20 mouse cellular contexts compared by ENCODE assay signal in the genomic region with DNA sequence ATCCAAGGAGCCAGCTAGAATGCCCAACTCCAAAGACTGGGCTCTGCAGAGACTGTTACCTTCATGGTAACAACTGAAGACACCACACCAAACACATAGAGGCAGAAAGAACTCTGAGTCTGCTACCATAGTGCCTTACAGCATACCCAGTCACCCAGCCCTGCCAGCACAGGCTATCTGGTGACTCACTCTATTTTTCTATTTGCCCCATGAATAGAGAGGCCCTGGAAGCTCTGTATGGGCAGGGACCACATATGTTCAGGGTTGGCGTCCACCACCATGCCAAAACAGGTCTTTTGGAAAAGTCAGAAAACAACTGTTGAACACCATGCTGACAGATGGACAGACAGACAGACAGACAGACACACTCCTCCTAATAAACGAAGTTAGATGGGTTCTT. TPM values are rescaled to one million over a fixed set of nuclear protein-coding genes. Genes with fewer than 3 reads are reported as not detected.
DNase-seq lines count a peak whose midpoint lies in the region; ATAC-seq lines count a peak whose summit lies in the region.
"Had no signal": no experiment of that assay in that cellular context is flagged by ENCODE, and none has a peak within 500 bp of the region (broad histone marks: within the 10 kb centered on the region; RNA-seq: fewer than 3 reads in every experiment).

No protein-coding gene starts in this region.

- no peak overlapping the region for H3K9ac ChIP-seq in liver, embryonic 13.5 days
- H3K9ac ChIP-seq in stomach, embryonic 14.5 days (replicated peaks; ENCODE audit: low read depth, low read length): no peak overlapping the region
- H3K9ac ChIP-seq in forebrain, embryonic 12.5 days: no peak overlapping the region
- H3K9ac ChIP-seq: heart, embryonic 13.5 days; hindbrain, embryonic 14.5 days; limb, embryonic 12.5 days; liver, embryonic 14.5 days; neural tube, embryonic 13.5 days had no signal

- H3K4me1 ChIP-seq in liver, embryonic 13.5 days (replicated peaks): no peaks in the 10 kb centered on the region
- peaks cover 29% of the 10 kb centered on the region for H3K4me1 ChIP-seq in stomach, embryonic 14.5 days (ENCODE audit: control insufficient read depth, insufficient read depth, low read length)
- H3K4me1 ChIP-seq in forebrain, embryonic 12.5 days: peaks cover 6% of the 10 kb centered on the region; the same call in 1 of the 2 replicates
- H3K4me1 ChIP-seq: limb, embryonic 12.5 days had no signal

- H3K27me3 ChIP-seq in liver, embryonic 13.5 days: no peaks in the 10 kb centered on the region
- no peaks in the 10 kb centered on the region for H3K27me3 ChIP-seq in stomach, embryonic 14.5 days (ENCODE audit: control insufficient read depth, insufficient read depth, low read length)
- no peaks in the 10 kb centered on the region for H3K27me3 ChIP-seq in forebrain, embryonic 12.5 days
- H3K27me3 ChIP-seq: heart, embryonic 13.5 days; limb, embryonic 12.5 days; neural tube, embryonic 13.5 days had no signal

- WGBS in liver, embryonic 13.5 days (ENCODE audit: insufficient replicate concordance): 47% methylated on average over 2 of the region's 2 CpGs
- 86% methylated on average over 2 of the region's 2 CpGs for WGBS in stomach, embryonic 14.5 days
- WGBS in forebrain, embryonic 12.5 days: 83% methylated on average over 2 of the region's 2 CpGs

- no peak overlapping the region for H3K4me2 ChIP-seq in liver, embryonic 13.5 days
- H3K4me2 ChIP-seq in stomach, embryonic 14.5 days (replicated peaks; ENCODE audit: low read depth, low read length): no peak overlapping the region
- no peak overlapping the region for H3K4me2 ChIP-seq in forebrain, embryonic 12.5 days
- H3K4me2 ChIP-seq: heart, embryonic 13.5 days; hindbrain, embryonic 14.5 days; limb, embryonic 12.5 days; midbrain, embryonic 11.5 days; neural tube, embryonic 13.5 days had no signal

- peak; percentile 31 for DNase-seq in adrenal gland, adult 2 months
- DNase-seq in adrenal gland, postnatal 25 days: no peak
- no peak for DNase-seq in liver, embryonic 13.5 days
- DNase-seq in liver (no peak), 3T3-L1 (ENCODE audit: low read depth, low spot score) (peak; percentile 32)
- DNase-seq in layer of hippocampus, postnatal 14 days (ENCODE audit: low spot score in 2 of 2): no peak
- DNase-seq: cerebellum, adult 18-20 months; heart, adult 11 months; thymus, postnatal 14 days had no signal

- ATAC-seq in liver, embryonic 13.5 days (ENCODE audit: low read depth): no peak
- ATAC-seq in stomach, embryonic 14.5 days (ENCODE audit: insufficient number of reproducible peaks, insufficient read depth, low FRiP score, low read depth): no peak
- ATAC-seq in forebrain, embryonic 12.5 days (ENCODE audit: low FRiP score): no peak
- ATAC-seq: CD4-positive, CD25-positive, alpha-beta regulatory T cell, adult 4 months had no signal

- no peaks in the 10 kb centered on the region for H3K9me3 ChIP-seq in liver, embryonic 13.5 days (replicated peaks)
- H3K9me3 ChIP-seq in stomach, embryonic 14.5 days (ENCODE audit: control insufficient read depth, low read depth, low read length): no peaks in the 10 kb centered on the region
- no peaks in the 10 kb centered on the region for H3K9me3 ChIP-seq in forebrain, embryonic 12.5 days
- H3K9me3 ChIP-seq: heart, embryonic 13.5 days; limb, embryonic 12.5 days; neural tube, embryonic 13.5 days had no signal

- 0 out of 2 replicates have a peak overlapping the region, but pooled peaks have one; percentile 13 for H3K27ac ChIP-seq in liver, embryonic 13.5 days
- H3K27ac ChIP-seq in stomach, embryonic 14.5 days (ENCODE audit: low read length): peak overlapping the region; percentile 69
- no peak overlapping the region for H3K27ac ChIP-seq in forebrain, embryonic 12.5 days
- H3K27ac ChIP-seq: heart, embryonic 13.5 days; hindbrain, embryonic 14.5 days; limb, embryonic 12.5 days; liver, embryonic 14.5 days; macrophage had no signal

- no peaks in the 10 kb centered on the region for H3K36me3 ChIP-seq in liver, embryonic 13.5 days
- no peaks in the 10 kb centered on the region for H3K36me3 ChIP-seq in stomach, embryonic 14.5 days (ENCODE audit: control insufficient read depth, insufficient read depth, low read length)
- no peaks in the 10 kb centered on the region for H3K36me3 ChIP-seq in forebrain, embryonic 12.5 days (replicated peaks)
- H3K36me3 ChIP-seq: heart, embryonic 13.5 days; limb, embryonic 12.5 days; neural tube, embryonic 13.5 days had no signal

- no peak overlapping the region for H3K4me3 ChIP-seq in liver, embryonic 13.5 days (replicated peaks)
- H3K4me3 ChIP-seq in stomach, embryonic 14.5 days (ENCODE audit: low read depth, low read length): no peak overlapping the region
- no peak overlapping the region for H3K4me3 ChIP-seq in forebrain, embryonic 12.5 days (replicated peaks)
- H3K4me3 ChIP-seq: heart, embryonic 13.5 days; limb, embryonic 12.5 days; neural tube, embryonic 13.5 days had no signal

RNA-seq across cellular contexts. Expression of a gene that starts 49.0 kb away (rescaled TPM):
- total RNA-seq in adrenal gland, adult 2 months (2021): 10 to 100 TPM; 22.7 to 29.7 TPM
- 4.5 and 5.6 TPM in 2 replicates for polyA plus RNA-seq in adrenal gland, adult 2 months (2012; rRNA removed)
- 11.4 and 14.3 TPM in 2 replicates for total RNA-seq in adrenal gland, postnatal 25 days (2021)
- polyA plus RNA-seq in liver, embryonic 13.5 days (2015; fragmentation: Nextera tagmentation; extraction: Ambion mirVana): 0.96 and 1.2 TPM in 2 replicates
- polyA plus RNA-seq in stomach, embryonic 14.5 days (2014; fragmentation: Nextera tagmentation; extraction: Ambion mirVana): 24.6 and 28.5 TPM in 2 replicates
- polyA plus RNA-seq in forebrain, embryonic 12.5 days (2016; fragmentation: Nextera tagmentation; extraction: Ambion mirVana): 2.7 and 3.2 TPM in 2 replicates
- 10 to 100 TPM; 20.0 to 21.3 TPM for total RNA-seq in layer of hippocampus, postnatal 14 days (2021)
- total RNA-seq: monocyte, adult 5-6 weeks had no signal
- polyA plus RNA-seq: CD4-positive, CD25-positive, alpha-beta regulatory T cell, adult 4 months; macrophage had no signal

Comparison
In these comparisons a context has a peak if more than half of its experiments do, and no peak if none do; other contexts are left out.
1. DNase-seq: peak in adrenal gland, adult 2 months (single experiment) and 3T3-L1 (single experiment); none in adrenal gland, postnatal 25 days (single experiment), liver, embryonic 13.5 days (single experiment), liver (single experiment) and layer of hippocampus, postnatal 14 days (0 of 2).